Mouse (Mus musculus) retina, adult 2 months (tissue): ENCODE data around the gene Myo5a.

Experiments
- DNase-seq: peaks from one replicate; pipeline ENCODE4 v3.0.0-alpha.2; 2012; ENCODE audit warnings: low read depth, low spot score

Myo5a gene

GRCm38 (mm10) chr9:75201506-75201905 lies 130.7 kb downstream of the Myo5a start:
- no peak for DNase-seq

- DNase-seq, result no peak
Measured at GRCm38 (mm10) chr9:75202036-75202435, 131.2 kb downstream of the Myo5a start.

GRCm38 (mm10) chr9:75209246-75209645 lies 138.4 kb downstream of the Myo5a start:
- DNase-seq, result no peak

- no peak for DNase-seq
Measured at GRCm38 (mm10) chr9:75210269-75210668, 139.5 kb downstream of the Myo5a start.

- no peak for DNase-seq
Measured at GRCm38 (mm10) chr9:75214743-75215413, 144.1 kb downstream of the Myo5a start.

GRCm38 (mm10) chr9:75219942-75220341 lies 149.1 kb downstream of the Myo5a start:
- DNase-seq, result no peak

- no peak for DNase-seq
Measured at GRCm38 (mm10) chr9:75221420-75222287, 150.8 kb downstream of the Myo5a start.

- DNase-seq, result no peak
Measured at GRCm38 (mm10) chr9:75231841-75232746, 161.3 kb downstream of the Myo5a start, which contains the start of gene Myo5c. TSS of gene Myo5c (plus strand) at chr9:75232020.

GRCm38 (mm10) chr9:75232860-75233259 lies 162.0 kb downstream of the Myo5a start:
- no peak for DNase-seq

GRCm38 (mm10) chr9:75234271-75234741 lies 163.5 kb downstream of the Myo5a start:
- DNase-seq, result no peak

- DNase-seq, result no peak
Measured at GRCm38 (mm10) chr9:75234983-75235627, 164.3 kb downstream of the Myo5a start.

- DNase-seq, result no peak
Measured at GRCm38 (mm10) chr9:75235696-75236095, 164.9 kb downstream of the Myo5a start.

- no peak for DNase-seq
Measured at GRCm38 (mm10) chr9:75236416-75237308, 165.8 kb downstream of the Myo5a start.

- DNase-seq, result no peak
Measured at GRCm38 (mm10) chr9:75238179-75238578, 167.4 kb downstream of the Myo5a start.

- DNase-seq, result no peak
Measured at GRCm38 (mm10) chr9:75243052-75243451, 172.2 kb downstream of the Myo5a start.

- no peak for DNase-seq
Measured at GRCm38 (mm10) chr9:75243730-75244406, 173.1 kb downstream of the Myo5a start.

- DNase-seq, result no peak
Measured at GRCm38 (mm10) chr9:75244527-75244926, 173.7 kb downstream of the Myo5a start.

GRCm38 (mm10) chr9:75246080-75246930 lies 175.5 kb downstream of the Myo5a start:
- DNase-seq, result no peak

- DNase-seq, result no peak
Measured at GRCm38 (mm10) chr9:75247870-75248269, 177.1 kb downstream of the Myo5a start.
